ENCODE assay signal across 8 mouse cellular contexts in the genomic region with DNA sequence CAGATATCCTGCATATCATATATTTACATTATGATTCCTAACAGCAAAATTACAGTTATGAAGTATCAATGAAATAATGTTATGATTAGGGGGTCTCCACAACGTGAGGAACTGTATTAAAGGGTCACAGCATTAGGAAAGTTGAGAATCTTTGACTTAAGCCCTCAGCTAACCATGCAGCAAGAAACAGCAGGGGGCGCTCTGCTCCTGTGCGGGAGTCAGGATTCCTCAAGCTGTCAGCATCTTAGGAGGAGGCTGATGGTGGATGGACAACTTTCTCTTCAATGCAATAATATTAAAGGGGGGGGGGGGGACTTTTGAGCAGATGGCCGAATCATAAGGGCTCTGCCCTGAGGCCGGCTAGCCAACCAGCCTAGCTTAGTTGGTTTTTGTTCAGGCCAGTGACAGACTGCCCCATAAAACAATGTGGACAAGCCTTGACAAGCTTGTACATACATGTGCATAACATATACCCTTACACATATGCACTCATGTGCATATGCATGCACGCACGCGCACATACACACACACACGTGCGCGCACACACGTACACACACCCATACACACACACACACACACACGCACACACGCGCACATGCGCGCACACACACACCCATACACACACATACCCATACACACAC. TPM values are rescaled to one million over a fixed set of nuclear protein-coding genes. Genes with fewer than 3 reads are reported as not detected.
DNase-seq lines count a peak whose midpoint lies in the region; ATAC-seq and TF ChIP-seq lines count a peak whose summit lies in the region.

No protein-coding gene starts in this region.

- no peak overlapping the region for H3K4me3 ChIP-seq in hindbrain, embryonic 14.5 days (replicated peaks; ENCODE audit: low read length)
- no peak overlapping the region for H3K4me3 ChIP-seq in lung, adult 2 months (replicated peaks; ENCODE audit: extremely low read depth, low read depth, low read length)

- no peak overlapping the region for H3K9ac ChIP-seq in hindbrain, embryonic 14.5 days

- peak; percentile 73 for ATAC-seq in common myeloid progenitor, adult 5-6 weeks (replicated peaks; ENCODE audit: low read depth, poor library complexity, severe bottlenecking)
- ATAC-seq in hindbrain, embryonic 14.5 days (ENCODE audit: low FRiP score): 0 out of 2 replicates have a peak, but pooled peaks have one; percentile 14

- no peak overlapping the region for H3K27ac ChIP-seq in hindbrain, embryonic 14.5 days

- H3K4me2 ChIP-seq in hindbrain, embryonic 14.5 days (replicated peaks): no peak overlapping the region

- no peaks in the 10 kb centered on the region for H3K36me3 ChIP-seq in hindbrain, embryonic 14.5 days (replicated peaks; ENCODE audit: control insufficient read depth, insufficient read depth)

- no peaks in the 10 kb centered on the region for H3K9me3 ChIP-seq in hindbrain, embryonic 14.5 days (ENCODE audit: control insufficient read depth, low read length)

- no peak for TF ChIP-seq POLR2A in lung, adult 2 months (IDR thresholded peaks at IDR 0.05; ENCODE audit: borderline replicate concordance, extremely low read depth, low read depth, low read length)

- no peaks in the 10 kb centered on the region for H3K27me3 ChIP-seq in hindbrain, embryonic 14.5 days (ENCODE audit: control insufficient read depth, insufficient read depth, low read length)

- 71% methylated on average over 17 of the region's 17 CpGs for WGBS in hindbrain, embryonic 14.5 days
- 72% methylated on average over 17 of the region's 17 CpGs for WGBS in lung, adult 2 months

- no peaks in the 10 kb centered on the region; the same call in 1 of the 2 replicates for H3K4me1 ChIP-seq in hindbrain, embryonic 14.5 days (replicated peaks; ENCODE audit: control insufficient read depth, insufficient read depth, low read length)
- H3K4me1 ChIP-seq in lung, adult 2 months (ENCODE audit: control insufficient read depth, insufficient read depth, low read length): peaks cover 2% of the 10 kb centered on the region; the same call in 1 of the 2 replicates

- DNase-seq in adrenal gland, adult (ENCODE audit: inconsistent age in 2 of 2, low spot score in 1 of 2): peak; percentile 46 to 75
- DNase-seq in adrenal gland, postnatal 4 days (ENCODE audit: low spot score in 2 of 2): no peak
- DNase-seq in spleen, postnatal 4 days (ENCODE audit: low spot score in 2 of 2): peak; percentile 27 to 74
- no peak for DNase-seq in spleen, adult 12 weeks (ENCODE audit: low spot score)
- peak; percentile 80 for DNase-seq in hindbrain, embryonic 14.5 days (ENCODE audit: low spot score)
- DNase-seq in lung, adult 2 months: peak; percentile 37
- DNase-seq in skeletal muscle tissue, adult 2 months (ENCODE audit: low read depth, low spot score): peak; percentile 22

- TF ChIP-seq CTCF in lung, adult 2 months (IDR thresholded peaks at IDR 0.05; ENCODE audit: insufficient read depth, low read length): peak; percentile 74

RNA-seq across cellular contexts. Expression of a gene that starts 4.3 kb away (rescaled TPM):
- total RNA-seq in adrenal gland, postnatal 4 days (2021): under 1 TPM in 1 of 2 experiments, not detected in 1; 0.22 TPM
- total RNA-seq in common myeloid progenitor, adult 5-6 weeks (2017): not detected in 2 replicates
- polyA plus RNA-seq in hindbrain, embryonic 14.5 days (2014; fragmentation: Nextera tagmentation; extraction: Ambion mirVana): not detected in 2 replicates
- not detected in 2 replicates for polyA plus RNA-seq in lung, adult 2 months (2012; rRNA removed)

RNA-seq across cellular contexts. Expression of a gene that starts 32.7 kb away (rescaled TPM):
- total RNA-seq in adrenal gland, postnatal 4 days (2021): 1 to 10 TPM; 3.7 to 3.8 TPM
- not detected in 2 replicates for total RNA-seq in common myeloid progenitor, adult 5-6 weeks (2017)
- polyA plus RNA-seq in hindbrain, embryonic 14.5 days (2014; fragmentation: Nextera tagmentation; extraction: Ambion mirVana): 15.5 and 18.8 TPM in 2 replicates
- polyA plus RNA-seq in lung, adult 2 months (2012; rRNA removed): 0.72 and 1.5 TPM in 2 replicates

RNA-seq across cellular contexts. Expression of a gene that starts 44.3 kb away (rescaled TPM):
- not detected for total RNA-seq in adrenal gland, postnatal 4 days (2021)
- total RNA-seq in common myeloid progenitor, adult 5-6 weeks (2017): not detected in 2 replicates
- 0.12 TPM in 1 of 2 replicates, not detected in the other for polyA plus RNA-seq in hindbrain, embryonic 14.5 days (2014; fragmentation: Nextera tagmentation; extraction: Ambion mirVana)
- not detected in 2 replicates for polyA plus RNA-seq in lung, adult 2 months (2012; rRNA removed)

Comparison
In these comparisons a context has a peak if more than half of its experiments do, and no peak if none do; other contexts are left out.
1. DNase-seq: peak in adrenal gland, adult (2 of 2), spleen, postnatal 4 days (2 of 2), hindbrain, embryonic 14.5 days (single experiment), lung, adult 2 months (single experiment) and skeletal muscle tissue, adult 2 months (single experiment); none in adrenal gland, postnatal 4 days (0 of 2) and spleen, adult 12 weeks (single experiment).